Mouse (Mus musculus) heart, embryonic 12.5 days (tissue): Measurements from ENCODE around the gene Slc6a5. TPM values are rescaled to one million over a fixed set of nuclear protein-coding genes. Genes with fewer than 3 reads are reported as not detected.

ENCODE experiments used
- ATAC-seq: fragments of 200-750 bp; cut with Nextera tagmentation; 2 replicates; pipeline ENCODE4 v1.8.0; 2017; ENCODE audit warnings: moderate TSS enrichment, moderate library complexity; ENCODE audit not compliant: insufficient number of reproducible peaks, low FRiP score
- H3K27ac ChIP-seq: fragments of 300-500 bp; sonication (generic); 2 replicates; pipeline ENCODE4 v1.5.1; 2016; ENCODE audit warnings: mild to moderate bottlenecking, moderate library complexity; ENCODE audit not compliant: poor library complexity, severe bottlenecking
- H3K27me3 ChIP-seq: fragments of 300-500 bp; sonication (generic); replicated peaks from 2 replicates; pipeline ENCODE4 v1.6.1; 2016; ENCODE audit warnings: mild to moderate bottlenecking, moderate library complexity
- H3K36me3 ChIP-seq: fragments of 300-500 bp; sonication (generic); 2 replicates; pipeline ENCODE4 v1.6.1; 2016; ENCODE audit warnings: mild to moderate bottlenecking, moderate library complexity
- H3K4me1 ChIP-seq: fragments of 300-500 bp; sonication (generic); replicated peaks from 2 replicates; pipeline ENCODE4 v1.6.1; 2016; ENCODE audit warnings: mild to moderate bottlenecking
- H3K4me2 ChIP-seq: fragments of 300-500 bp; sonication (generic); 2 replicates; pipeline ENCODE4 v1.6.1; 2016; ENCODE audit warnings: mild to moderate bottlenecking, moderate library complexity
- H3K4me3 ChIP-seq: fragments of 300-500 bp; sonication (generic); 2 replicates; pipeline ENCODE4 v1.5.1; 2016; ENCODE audit warnings: mild to moderate bottlenecking
- H3K9ac ChIP-seq: fragments of 300-500 bp; sonication (generic); 2 replicates; pipeline ENCODE4 v1.6.1; 2016; ENCODE audit warnings: mild to moderate bottlenecking, moderate library complexity
- H3K9me3 ChIP-seq: fragments of 300-500 bp; sonication (generic); replicated peaks from 2 replicates; pipeline ENCODE4 v1.6.1; 2016; ENCODE audit warnings: mild to moderate bottlenecking, moderate library complexity
- WGBS: fragments of 180-500 bp; shearing (Covaris S2); methylation state at CpG from one replicate; pipeline ENCODE4 v1.1.7; 2016; 5-methylcytosine and 5-hydroxymethylcytosine counted together
- polyA plus RNA-seq: library from polyadenylated mRNA; unstranded; fragments of >200 nt; fragmentation: Nextera tagmentation; extraction: Ambion mirVana; gene quantifications from 2 replicates; pipeline ENCODE4 v1.2.1, GENCODE M21; 2016

The Slc6a5 gene
- polyA plus RNA-seq, 1 experiment from 2014 or later = not detected

DNA sequence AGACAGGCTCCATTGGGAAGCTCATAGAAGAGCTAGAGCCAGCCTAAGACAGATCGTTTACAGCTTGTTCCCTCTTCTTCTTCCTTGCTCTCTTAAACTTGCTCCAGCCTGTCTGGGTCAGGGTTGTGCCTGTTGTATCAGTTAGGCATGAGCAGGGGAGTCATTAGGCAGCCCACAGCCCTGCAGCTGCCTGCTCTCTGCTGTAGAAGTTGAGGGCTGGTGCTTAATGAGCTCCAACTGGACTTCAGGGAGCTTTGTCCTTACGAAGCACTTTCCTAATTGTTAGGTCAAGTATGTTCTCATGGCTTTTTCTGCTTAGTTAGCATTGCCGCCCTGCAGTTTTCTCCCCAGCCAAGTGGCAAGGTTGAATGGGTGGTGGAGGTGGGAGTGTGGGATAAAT is 32.1 kb downstream of the Slc6a5 start:
- ATAC-seq = no peak
- no peak overlapping the region for H3K9ac ChIP-seq
- 59% methylated on average over 3 of the region's 3 CpGs for WGBS
- H3K36me3 ChIP-seq = no peaks in the 10 kb centered on the region
- H3K4me2 ChIP-seq = no peak overlapping the region
- H3K27me3 ChIP-seq = no peaks in the 10 kb centered on the region
- no peaks in the 10 kb centered on the region for H3K4me1 ChIP-seq
- H3K27ac ChIP-seq = no peak overlapping the region
- no peak overlapping the region for H3K4me3 ChIP-seq
- no peaks in the 10 kb centered on the region for H3K9me3 ChIP-seq

DNA sequence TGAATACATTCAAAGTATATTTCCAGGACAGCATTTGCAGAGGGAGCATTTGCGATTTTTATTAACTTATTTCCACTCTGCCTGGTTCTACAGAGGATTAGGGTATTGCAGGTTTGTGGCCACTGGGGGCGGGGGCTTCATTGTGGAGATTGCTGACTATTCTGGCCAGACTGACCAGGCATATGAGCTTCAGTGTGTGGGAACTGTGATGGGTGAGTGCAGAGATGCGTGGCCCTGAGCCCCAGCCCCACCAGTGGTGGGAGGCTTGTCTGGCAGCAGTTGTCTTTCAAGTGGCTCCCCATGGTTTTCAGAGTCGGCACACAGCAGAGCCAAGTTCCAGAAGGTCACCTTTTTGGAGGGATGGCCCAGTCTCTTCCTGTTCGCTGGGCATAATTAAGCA is 32.5 kb downstream of the Slc6a5 start:
- 65% methylated on average over 5 of the region's 5 CpGs for WGBS
- Histone ChIP-seq H3K4me2 (no peak overlapping the region), H3K4me3 (no peak overlapping the region)

DNA sequence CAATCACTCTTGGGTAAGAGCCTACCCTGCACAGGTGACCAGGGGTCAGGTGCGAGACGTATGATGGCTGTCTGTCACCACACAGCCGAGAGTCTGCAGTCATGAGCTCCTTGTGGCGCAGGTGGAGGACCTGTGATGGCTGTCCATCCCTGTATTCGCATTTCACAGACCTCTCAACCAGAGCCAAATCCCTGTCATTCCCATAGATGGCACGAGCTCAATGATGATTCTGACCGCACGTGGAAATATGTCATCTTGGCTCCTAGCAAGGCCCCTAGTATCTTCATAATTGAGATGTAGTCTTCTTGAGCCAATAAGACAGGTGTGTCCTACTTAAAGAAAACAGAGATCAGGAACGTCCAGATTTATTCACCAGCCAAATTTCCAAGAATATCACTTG is 36.7 kb downstream of the Slc6a5 start:
- Histone ChIP-seq H3K36me3 (no peaks in the 10 kb centered on the region), H3K4me3 (no peak overlapping the region), H3K9me3 (no peaks in the 10 kb centered on the region), H3K4me1 (no peaks in the 10 kb centered on the region), H3K4me2 (no peak overlapping the region), H3K27ac (no peak overlapping the region), H3K27me3 (no peaks in the 10 kb centered on the region), H3K9ac (no peak overlapping the region)
- no peak for ATAC-seq
- 81% methylated on average over 9 of the region's 9 CpGs for WGBS

More for the DNA sequence above, 32.5 kb downstream of the Slc6a5 start:
- ATAC-seq = no peak
- Histone ChIP-seq H3K9me3 (no peaks in the 10 kb centered on the region), H3K4me1 (no peaks in the 10 kb centered on the region), H3K9ac (no peak overlapping the region), H3K36me3 (no peaks in the 10 kb centered on the region), H3K27ac (no peak overlapping the region), H3K27me3 (no peaks in the 10 kb centered on the region)

DNA sequence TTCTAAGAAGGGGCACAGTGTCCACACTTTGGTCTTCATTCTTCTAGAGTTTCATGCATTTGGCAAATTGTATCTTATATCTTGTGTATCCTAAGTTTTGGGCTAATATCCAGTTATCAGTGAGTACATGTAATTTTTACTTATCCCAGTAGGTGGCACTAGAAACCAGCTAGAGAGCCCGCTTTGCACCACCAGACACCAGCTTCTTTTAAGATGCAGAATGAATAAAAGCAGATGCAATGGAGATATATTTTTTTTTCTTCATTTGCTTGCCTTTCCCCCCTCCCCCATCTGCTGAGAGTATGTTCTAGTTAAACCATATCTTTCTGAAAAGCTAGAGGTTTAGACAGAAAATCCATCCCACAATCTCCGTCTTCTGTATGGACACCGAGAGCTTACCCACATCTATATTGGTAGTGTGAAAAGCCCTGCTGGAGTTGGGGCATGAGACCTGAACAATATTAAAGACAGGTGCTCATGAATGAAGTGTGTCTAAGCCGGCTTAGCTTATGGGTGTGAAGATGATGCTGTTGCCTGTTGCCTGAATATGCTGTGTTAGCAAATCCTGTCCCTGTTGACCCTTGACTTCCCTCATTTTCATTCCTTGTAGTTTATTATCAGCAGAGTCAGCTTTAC is 43.7 kb downstream of the Slc6a5 start:
- ATAC-seq = no peak
- H3K27ac ChIP-seq = no peak overlapping the region
- H3K27me3 ChIP-seq = 0 out of 2 replicates have a peak, but pooled peaks cover 2% of the 10 kb centered on the region
- no peaks in the 10 kb centered on the region for H3K4me1 ChIP-seq
- no peak overlapping the region for H3K4me2 ChIP-seq
- no peaks in the 10 kb centered on the region for H3K36me3 ChIP-seq
- WGBS = 58% methylated on average over 4 of the region's 4 CpGs
- no peak overlapping the region for H3K4me3 ChIP-seq
- H3K9ac ChIP-seq = no peak overlapping the region
- no peaks in the 10 kb centered on the region for H3K9me3 ChIP-seq

DNA sequence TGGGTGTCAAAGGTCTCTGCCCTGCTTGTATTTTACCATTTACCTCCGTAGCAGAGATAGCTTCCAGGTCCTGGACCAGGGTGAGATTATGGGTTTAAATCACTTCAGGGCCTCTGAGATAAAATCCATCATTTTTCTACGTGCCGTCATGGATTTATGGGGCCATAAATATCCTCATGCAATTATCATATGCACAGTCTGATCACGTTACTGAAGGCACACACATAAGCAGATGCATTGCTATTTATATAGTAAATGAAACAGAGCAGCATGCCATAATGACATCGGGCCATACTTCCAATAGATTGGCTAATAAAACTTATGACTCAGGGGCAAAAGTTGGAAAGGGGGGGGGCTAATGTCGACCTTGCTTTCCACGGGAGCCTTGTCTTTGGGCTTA is 44.9 kb downstream of the Slc6a5 start:
- Histone ChIP-seq H3K9ac (no peak overlapping the region), H3K9me3 (no peaks in the 10 kb centered on the region), H3K4me2 (no peak overlapping the region), H3K4me3 (no peak overlapping the region), H3K4me1 (no peaks in the 10 kb centered on the region), H3K36me3 (no peaks in the 10 kb centered on the region), H3K27ac (no peak overlapping the region), H3K27me3 (0 out of 2 replicates have a peak, but pooled peaks cover 2% of the 10 kb centered on the region)
- WGBS = 77% methylated on average over 7 of the region's 7 CpGs
- no peak for ATAC-seq

DNA sequence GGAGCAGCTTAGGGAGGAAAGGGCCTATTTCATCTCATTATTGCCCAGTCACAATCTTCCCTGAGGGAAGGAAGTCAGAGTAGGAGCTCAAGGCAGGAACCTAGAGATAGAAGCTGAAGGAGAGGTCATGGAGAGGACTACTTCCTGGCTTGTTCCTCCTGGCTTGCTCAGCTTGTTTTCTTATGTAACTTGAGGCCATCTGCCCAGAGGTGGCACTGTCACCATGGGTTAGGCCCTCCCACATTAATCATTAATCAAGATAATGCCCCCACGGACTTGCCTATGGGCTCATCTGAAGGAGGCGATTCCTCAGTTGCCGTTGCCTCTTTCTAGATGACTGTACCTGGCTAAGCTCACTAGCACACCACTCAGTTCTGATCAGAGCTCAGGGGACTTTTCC is 47.2 kb downstream of the Slc6a5 start:
- WGBS = 63% methylated on average over 3 of the region's 3 CpGs
- Histone ChIP-seq H3K9me3 (no peaks in the 10 kb centered on the region), H3K4me1 (no peaks in the 10 kb centered on the region), H3K27ac (no peak overlapping the region), H3K4me3 (no peak overlapping the region), H3K9ac (no peak overlapping the region), H3K36me3 (no peaks in the 10 kb centered on the region), H3K4me2 (no peak overlapping the region), H3K27me3 (0 out of 2 replicates have a peak, but pooled peaks cover under 1% of the 10 kb centered on the region)
- no peak for ATAC-seq

DNA sequence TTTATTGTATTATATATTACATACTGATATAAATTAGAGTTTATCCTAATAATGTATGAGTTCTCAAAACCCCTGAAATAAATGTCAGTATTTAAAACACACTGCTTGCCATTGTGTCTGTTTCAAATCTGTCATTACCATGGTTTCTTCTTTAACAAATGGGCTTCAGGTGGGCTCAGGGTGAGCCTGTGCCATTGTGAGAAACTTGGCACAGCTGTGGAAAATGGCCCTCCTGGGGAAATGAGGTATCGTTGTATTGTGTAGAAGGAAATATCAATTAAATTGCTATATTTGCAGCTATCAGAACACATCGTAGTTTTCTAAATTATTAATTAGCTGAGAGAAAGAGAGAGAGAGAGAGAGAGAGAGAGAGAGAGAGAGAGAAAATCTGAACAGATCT is 53.8 kb downstream of the Slc6a5 start:
- no peaks in the 10 kb centered on the region for H3K27me3 ChIP-seq
- WGBS = 85% methylated on average over 2 of the region's 2 CpGs
- no peaks in the 10 kb centered on the region for H3K9me3 ChIP-seq
- no peak overlapping the region for H3K9ac ChIP-seq
- no peak for ATAC-seq
- no peaks in the 10 kb centered on the region for H3K36me3 ChIP-seq
- no peak overlapping the region for H3K27ac ChIP-seq
- H3K4me3 ChIP-seq = no peak overlapping the region
- H3K4me1 ChIP-seq = no peaks in the 10 kb centered on the region
- no peak overlapping the region for H3K4me2 ChIP-seq

DNA sequence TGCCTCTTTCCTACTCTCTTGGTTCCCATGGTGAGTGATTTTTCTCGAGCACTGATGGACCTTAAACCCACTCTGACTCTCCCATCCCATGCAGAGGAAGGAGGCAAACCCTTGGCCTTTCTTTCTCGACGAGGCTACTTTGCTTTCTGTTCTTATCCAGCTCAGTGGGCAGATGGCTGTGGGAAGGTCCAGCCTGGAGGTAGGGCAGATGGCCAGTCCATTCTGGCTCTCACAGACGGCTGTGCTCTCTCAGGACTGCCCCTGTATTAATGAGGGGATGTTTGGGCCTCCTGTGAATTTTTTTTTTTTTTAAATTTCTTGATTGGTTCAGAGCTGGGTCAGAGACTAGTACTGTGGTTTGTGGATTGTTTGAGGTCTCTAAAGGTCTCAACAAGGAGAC is 59.6 kb downstream of the Slc6a5 start:
- no peak for ATAC-seq
- Histone ChIP-seq H3K4me1 (peaks cover under 1% of the 10 kb centered on the region), H3K9me3 (no peaks in the 10 kb centered on the region), H3K4me3 (no peak overlapping the region), H3K36me3 (no peaks in the 10 kb centered on the region), H3K4me2 (no peak overlapping the region), H3K27ac (no peak overlapping the region), H3K27me3 (peaks cover 34% of the 10 kb centered on the region), H3K9ac (no peak overlapping the region)
- 45% methylated on average over 4 of the region's 4 CpGs for WGBS

DNA sequence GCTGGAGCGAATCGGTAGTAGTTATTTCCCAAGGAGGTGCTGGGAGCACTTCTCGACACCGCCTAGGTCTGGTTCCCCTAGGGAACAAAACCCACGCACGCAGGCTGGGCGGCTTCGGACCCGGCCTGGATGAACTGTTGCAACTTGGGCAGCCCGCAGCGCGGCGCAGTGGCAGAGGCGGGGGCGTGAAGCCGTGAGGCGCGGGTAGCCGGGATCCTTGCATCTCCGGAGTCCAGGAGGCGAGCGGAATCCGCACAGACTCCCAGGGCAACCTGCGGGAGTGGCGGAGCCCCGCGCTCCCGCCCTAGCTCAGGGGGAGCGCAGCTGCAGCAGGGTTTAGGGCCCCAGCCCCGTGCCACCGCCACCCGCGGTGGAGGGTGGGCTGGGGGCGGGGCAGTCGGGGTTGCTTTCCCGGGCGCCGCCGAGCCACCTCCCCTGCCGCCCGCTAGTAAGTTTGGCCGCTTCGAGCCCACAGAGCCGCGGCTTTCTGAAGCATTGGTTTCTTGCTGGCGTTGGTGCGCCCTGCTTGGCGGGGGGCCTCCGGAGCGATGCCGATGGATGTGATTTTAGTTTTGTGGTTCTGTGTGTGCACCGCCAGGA is 65.0 kb downstream of the Slc6a5 start, which contains the start of gene Nell1:
Gene Nell1 (plus strand): TSS at position 24 of the 600 bp plus-strand sequence.
- Histone ChIP-seq H3K27me3 (peaks cover 88% of the 10 kb centered on the region), H3K9me3 (no peaks in the 10 kb centered on the region), H3K4me3 (peak within 1 kb of the TSS; percentile 58), H3K36me3 (no peaks in the 10 kb centered on the region), H3K4me2 (peak within 1 kb of the TSS; percentile 95), H3K9ac (peak within 1 kb of the TSS; percentile 42), H3K27ac (no peak within 1 kb of the TSS), H3K4me1 (peaks cover 15% of the 10 kb centered on the region)
- WGBS = under 1% methylated on average over 51 of the region's 52 CpGs
- ATAC-seq = no peak; the same call in 1 of the 2 replicates

DNA sequence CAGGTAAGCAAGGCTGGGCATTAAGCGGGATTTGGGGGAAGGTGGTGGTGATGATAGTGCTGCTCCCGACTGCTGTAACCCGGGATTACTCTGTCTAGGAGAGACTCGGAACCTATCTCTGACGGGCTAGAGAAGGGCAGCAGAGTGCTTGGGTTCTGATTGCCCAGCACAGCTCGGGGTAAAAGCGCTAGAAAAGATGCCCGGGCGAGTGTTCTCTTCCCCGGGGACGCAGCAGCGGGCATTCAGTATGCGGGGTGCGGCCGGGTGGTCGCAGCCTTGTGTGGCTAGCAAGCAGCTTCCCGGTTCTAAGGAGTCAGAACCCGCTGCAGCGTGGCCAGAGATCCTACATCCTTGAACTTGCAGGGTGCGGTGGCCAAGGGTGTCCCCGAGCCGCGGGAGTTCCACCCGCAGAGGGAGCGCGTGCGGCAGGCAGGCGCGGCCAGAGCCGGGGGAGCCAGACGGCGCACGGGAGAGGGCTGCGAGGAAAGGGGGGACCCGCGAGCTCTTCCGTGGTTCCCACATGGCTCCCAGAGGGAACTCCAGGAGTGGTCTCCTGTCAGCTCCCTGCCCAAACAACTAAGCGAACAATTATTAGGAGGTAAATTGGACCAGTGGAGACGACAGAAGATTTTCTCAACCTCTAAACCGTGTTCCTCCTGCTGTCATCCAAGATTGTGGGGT is 65.6 kb downstream of the Slc6a5 start:
- H3K4me3 ChIP-seq = peak overlapping the region; percentile 58
- ATAC-seq = no peak
- peak overlapping the region; percentile 95 for H3K4me2 ChIP-seq
- WGBS = under 1% methylated on average over 40 of the region's 40 CpGs
- H3K27ac ChIP-seq = no peak overlapping the region
- H3K27me3 ChIP-seq = peaks cover 94% of the 10 kb centered on the region
- peaks cover 15% of the 10 kb centered on the region for H3K4me1 ChIP-seq
- H3K36me3 ChIP-seq = no peaks in the 10 kb centered on the region
- H3K9me3 ChIP-seq = no peaks in the 10 kb centered on the region
- H3K9ac ChIP-seq = peak overlapping the region; percentile 42

DNA sequence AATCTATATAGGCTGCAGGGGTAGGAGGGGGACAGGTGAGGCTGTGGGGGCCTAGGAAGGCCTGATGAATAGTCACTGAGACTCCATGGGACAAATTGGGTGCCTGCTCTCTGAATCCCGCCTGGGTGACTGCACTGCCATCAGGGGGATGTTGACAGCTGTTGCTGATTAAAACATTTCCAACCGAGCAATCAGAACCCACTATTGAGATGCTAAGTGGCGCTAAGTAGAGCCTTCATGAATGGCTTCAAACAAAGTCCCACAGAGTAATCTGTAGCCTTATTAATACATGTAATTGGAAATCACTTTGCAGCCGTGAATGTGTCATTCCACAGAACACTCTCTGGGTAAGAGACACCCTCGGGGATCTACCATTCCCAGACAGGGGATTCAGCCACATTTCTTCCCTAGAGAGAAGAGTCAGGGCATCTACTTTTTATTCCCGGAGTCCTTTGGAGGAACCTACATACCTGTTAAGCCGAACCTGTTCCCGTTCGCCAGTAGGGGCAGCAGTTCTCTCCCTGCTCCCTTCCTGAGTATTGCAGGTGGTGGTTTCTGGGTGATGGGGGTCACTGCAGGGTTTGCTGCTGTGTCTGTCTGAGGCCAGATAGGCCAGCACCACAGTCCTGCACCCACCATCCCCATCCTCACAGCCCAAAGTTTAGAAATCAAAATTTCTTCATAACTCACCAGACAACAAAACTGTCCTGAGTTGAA is 71.7 kb downstream of the Slc6a5 start:
- Histone ChIP-seq H3K27ac (no peak overlapping the region), H3K36me3 (no peaks in the 10 kb centered on the region), H3K9me3 (no peaks in the 10 kb centered on the region), H3K4me2 (no peak overlapping the region), H3K4me1 (no peaks in the 10 kb centered on the region), H3K4me3 (no peak overlapping the region), H3K9ac (no peak overlapping the region), H3K27me3 (peaks cover 60% of the 10 kb centered on the region)
- no peak for ATAC-seq
- 16% methylated on average over 9 of the region's 9 CpGs for WGBS
